ENCODE assay signal across 9 mouse cellular contexts in genomic region chr10:14451811-14452210, GRCm38 (mm10).
DNase-seq lines count a peak whose midpoint lies in the region; ATAC-seq and TF ChIP-seq lines count a peak whose summit lies in the region.
"Had no signal": no experiment of that assay in that cellular context is flagged by ENCODE, and none has a peak within 500 bp of the region (broad histone marks: within the 10 kb centered on the region; RNA-seq: fewer than 3 reads in every experiment).

No protein-coding gene starts in this region.

- ATAC-seq in limb, embryonic 14.5 days (ENCODE audit: low FRiP score, low read depth): no peak
- ATAC-seq in midbrain, postnatal 0 days (ENCODE audit: low FRiP score): 0 out of 2 replicates have a peak, but pooled peaks have one; percentile 54
- no peak for ATAC-seq in cerebellum, adult (ENCODE audit: insufficient number of reproducible peaks, low FRiP score, low TSS enrichment)

- peak; percentile 54 for DNase-seq in embryo, embryonic 10.5 days (ENCODE audit: low spot score)
- DNase-seq in embryo, embryonic 10 days (ENCODE audit: low spot score): no peak
- DNase-seq in limb, embryonic 14.5 days (ENCODE audit: low spot score): peak; percentile 65
- no peak for DNase-seq in limb, embryonic 10.5 days (ENCODE audit: low spot score)
- DNase-seq in brain, embryonic 14.5 days (ENCODE audit: low read depth): peak; percentile 55
- peak; percentile 55 for DNase-seq in midbrain, postnatal 0 days (ENCODE audit: low spot score)
- DNase-seq in thymus, adult 2 months: no peak

- no peak overlapping the region for H3K9ac ChIP-seq in limb, embryonic 14.5 days (ENCODE audit: low read depth, low read length, severe bottlenecking)
- no peak overlapping the region for H3K9ac ChIP-seq in midbrain, postnatal 0 days (replicated peaks; ENCODE audit: low read length, poor library complexity, severe bottlenecking)
- H3K9ac ChIP-seq: embryonic facial prominence, embryonic 13.5 days had no signal

- TF ChIP-seq POLR2A in limb, embryonic 14.5 days (IDR thresholded peaks at IDR 0.05; ENCODE audit: borderline replicate concordance, extremely low read depth, insufficient read depth, insufficient read length): no peak
- no peak for TF ChIP-seq POLR2A in brain, embryonic 14.5 days (IDR thresholded peaks at IDR 0.05; ENCODE audit: borderline replicate concordance, extremely low read depth, insufficient read depth, insufficient read length, poor library complexity, severe bottlenecking)
- TF ChIP-seq POLR2A in thymus, adult 2 months (IDR thresholded peaks at IDR 0.05; ENCODE audit: control insufficient read depth, extremely low read depth, insufficient read depth, low read length, poor library complexity): no peak

- H3K27ac ChIP-seq in limb, embryonic 14.5 days (replicated peaks; ENCODE audit: low read depth, low read length): no peak overlapping the region
- no peak overlapping the region for H3K27ac ChIP-seq in limb, embryonic 10.5 days
- no peak overlapping the region for H3K27ac ChIP-seq in midbrain, postnatal 0 days (ENCODE audit: low read depth, low read length)
- H3K27ac ChIP-seq in thymus, adult 2 months (ENCODE audit: control insufficient read depth, insufficient read depth, low read length): no peak overlapping the region
- H3K27ac ChIP-seq: embryonic facial prominence, embryonic 13.5 days had no signal

- peaks cover 11% of the 10 kb centered on the region for H3K4me1 ChIP-seq in limb, embryonic 14.5 days (ENCODE audit: control insufficient read depth, insufficient read depth, low read length)
- no peaks in the 10 kb centered on the region for H3K4me1 ChIP-seq in limb, embryonic 10.5 days
- H3K4me1 ChIP-seq in midbrain, postnatal 0 days (ENCODE audit: insufficient read depth, low read length): no peaks in the 10 kb centered on the region
- no peaks in the 10 kb centered on the region for H3K4me1 ChIP-seq in thymus, adult 2 months (replicated peaks; ENCODE audit: control insufficient read depth, insufficient read depth, low read length)
- H3K4me1 ChIP-seq: embryonic facial prominence, embryonic 13.5 days had no signal

- H3K4me3 ChIP-seq in limb, embryonic 14.5 days (replicated peaks; ENCODE audit: low read length): no peak overlapping the region
- no peak overlapping the region for H3K4me3 ChIP-seq in limb, embryonic 10.5 days
- H3K4me3 ChIP-seq in midbrain, postnatal 0 days (ENCODE audit: low read depth, low read length): no peak overlapping the region
- no peak overlapping the region for H3K4me3 ChIP-seq in thymus, adult 2 months (ENCODE audit: control insufficient read depth, insufficient read depth, low read length)
- H3K4me3 ChIP-seq: embryonic facial prominence, embryonic 13.5 days had no signal

- TF ChIP-seq CTCF in brain, embryonic 14.5 days (IDR thresholded peaks at IDR 0.05; ENCODE audit: borderline replicate concordance, extremely low read depth, insufficient read depth, insufficient read length): peak; percentile 38; the same call in 1 of the 2 replicates
- TF ChIP-seq CTCF in midbrain, postnatal 0 days (IDR thresholded peaks at IDR 0.05): peak; percentile 75
- no peak for TF ChIP-seq CTCF in thymus, adult 2 months (IDR thresholded peaks at IDR 0.05; ENCODE audit: borderline replicate concordance, control insufficient read depth, extremely low read depth, insufficient read depth, low read length, poor library complexity)

- no peaks in the 10 kb centered on the region for H3K9me3 ChIP-seq in limb, embryonic 14.5 days (ENCODE audit: control insufficient read depth, low read length)
- H3K9me3 ChIP-seq in limb, embryonic 10.5 days (replicated peaks): no peaks in the 10 kb centered on the region
- H3K9me3 ChIP-seq in midbrain, postnatal 0 days (ENCODE audit: low read length): no peaks in the 10 kb centered on the region
- H3K9me3 ChIP-seq: embryonic facial prominence, embryonic 13.5 days had no signal

- H3K4me2 ChIP-seq in limb, embryonic 14.5 days (replicated peaks; ENCODE audit: low read depth, low read length, severe bottlenecking): no peak overlapping the region
- no peak overlapping the region for H3K4me2 ChIP-seq in midbrain, postnatal 0 days (ENCODE audit: low read depth, low read length, poor library complexity, severe bottlenecking)
- H3K4me2 ChIP-seq: embryonic facial prominence, embryonic 13.5 days had no signal

- H3K36me3 ChIP-seq in limb, embryonic 14.5 days (ENCODE audit: control insufficient read depth, insufficient read depth, low read length): no peaks in the 10 kb centered on the region
- H3K36me3 ChIP-seq in limb, embryonic 10.5 days: no peaks in the 10 kb centered on the region
- no peaks in the 10 kb centered on the region for H3K36me3 ChIP-seq in midbrain, postnatal 0 days (ENCODE audit: insufficient read depth, low read length)
- H3K36me3 ChIP-seq in thymus, adult 2 months (ENCODE audit: control insufficient read depth, insufficient read depth, low read length): no peaks in the 10 kb centered on the region
- H3K36me3 ChIP-seq: embryonic facial prominence, embryonic 13.5 days had no signal

- no peaks in the 10 kb centered on the region for H3K27me3 ChIP-seq in limb, embryonic 14.5 days (ENCODE audit: control insufficient read depth, insufficient read depth, low read length)
- H3K27me3 ChIP-seq in limb, embryonic 10.5 days (ENCODE audit: low read depth, poor library complexity, severe bottlenecking): no peaks in the 10 kb centered on the region
- H3K27me3 ChIP-seq in midbrain, postnatal 0 days (ENCODE audit: insufficient read depth, low read length): no peaks in the 10 kb centered on the region
- no peaks in the 10 kb centered on the region for H3K27me3 ChIP-seq in thymus, adult 2 months (ENCODE audit: control insufficient read depth, insufficient read depth, low read length)
- H3K27me3 ChIP-seq: embryonic facial prominence, embryonic 13.5 days had no signal

- 30% methylated on average over 3 of the region's 3 CpGs for WGBS in limb, embryonic 14.5 days
- 40% methylated on average over 3 of the region's 3 CpGs for WGBS in limb, embryonic 10.5 days
- WGBS in midbrain, postnatal 0 days: 32% methylated on average over 3 of the region's 3 CpGs
- WGBS in thymus, adult 2 months: 30% methylated on average over 3 of the region's 3 CpGs

Comparison
In these comparisons a context has a peak if more than half of its experiments do, and no peak if none do; other contexts are left out.
1. DNase-seq: peak in embryo, embryonic 10.5 days (single experiment), limb, embryonic 14.5 days (single experiment), brain, embryonic 14.5 days (single experiment) and midbrain, postnatal 0 days (single experiment); none in embryo, embryonic 10 days (single experiment), limb, embryonic 10.5 days (single experiment) and thymus, adult 2 months (single experiment).